Mouse (Mus musculus) heart, embryonic 12.5 days (tissue): Measurements from ENCODE around the gene Clnk. TPM values are rescaled to one million over a fixed set of nuclear protein-coding genes. Genes with fewer than 3 reads are reported as not detected.
A peak's percentile ranks its signal among the peaks of the same experiment; 100 is the strongest.

Source experiments
- ATAC-seq: fragments of 200-750 bp; cut with Nextera tagmentation; 2 replicates; pipeline ENCODE4 v1.8.0; 2017; ENCODE audit warnings: moderate TSS enrichment, moderate library complexity; ENCODE audit not compliant: insufficient number of reproducible peaks, low FRiP score
- H3K27ac ChIP-seq: fragments of 300-500 bp; sonication (generic); 2 replicates; pipeline ENCODE4 v1.5.1; 2016; ENCODE audit warnings: mild to moderate bottlenecking, moderate library complexity; ENCODE audit not compliant: poor library complexity, severe bottlenecking
- H3K27me3 ChIP-seq: fragments of 300-500 bp; sonication (generic); replicated peaks from 2 replicates; pipeline ENCODE4 v1.6.1; 2016; ENCODE audit warnings: mild to moderate bottlenecking, moderate library complexity
- H3K36me3 ChIP-seq: fragments of 300-500 bp; sonication (generic); 2 replicates; pipeline ENCODE4 v1.6.1; 2016; ENCODE audit warnings: mild to moderate bottlenecking, moderate library complexity
- H3K4me1 ChIP-seq: fragments of 300-500 bp; sonication (generic); replicated peaks from 2 replicates; pipeline ENCODE4 v1.6.1; 2016; ENCODE audit warnings: mild to moderate bottlenecking
- H3K4me2 ChIP-seq: fragments of 300-500 bp; sonication (generic); 2 replicates; pipeline ENCODE4 v1.6.1; 2016; ENCODE audit warnings: mild to moderate bottlenecking, moderate library complexity
- H3K4me3 ChIP-seq: fragments of 300-500 bp; sonication (generic); 2 replicates; pipeline ENCODE4 v1.5.1; 2016; ENCODE audit warnings: mild to moderate bottlenecking
- H3K9ac ChIP-seq: fragments of 300-500 bp; sonication (generic); 2 replicates; pipeline ENCODE4 v1.6.1; 2016; ENCODE audit warnings: mild to moderate bottlenecking, moderate library complexity
- H3K9me3 ChIP-seq: fragments of 300-500 bp; sonication (generic); replicated peaks from 2 replicates; pipeline ENCODE4 v1.6.1; 2016; ENCODE audit warnings: mild to moderate bottlenecking, moderate library complexity
- WGBS: fragments of 180-500 bp; shearing (Covaris S2); methylation state at CpG from one replicate; pipeline ENCODE4 v1.1.7; 2016; 5-methylcytosine and 5-hydroxymethylcytosine counted together
- polyA plus RNA-seq: library from polyadenylated mRNA; unstranded; fragments of >200 nt; fragmentation: Nextera tagmentation; extraction: Ambion mirVana; gene quantifications from 2 replicates; pipeline ENCODE4 v1.2.1, GENCODE M21; 2016

Gene Clnk
- polyA plus RNA-seq, 1 experiment from 2014 or later = not detected

- Histone ChIP-seq H3K4me1 (no peaks in the 10 kb centered on the region), H3K4me3 (no peak overlapping the region), H3K9me3 (no peaks in the 10 kb centered on the region), H3K4me2 (no peak overlapping the region), H3K27ac (no peak overlapping the region), H3K9ac (no peak overlapping the region), H3K27me3 (no peaks in the 10 kb centered on the region; the same call in 1 of the 2 replicates), H3K36me3 (no peaks in the 10 kb centered on the region)
- no peak for ATAC-seq
- 56% methylated on average over 11 of the region's 11 CpGs for WGBS
Observed at GRCm38 (mm10) chr5:38708940-38709581, 167.6 kb downstream of the Clnk start.

- H3K27me3 ChIP-seq = no peaks in the 10 kb centered on the region; the same call in 1 of the 2 replicates
- ATAC-seq = no peak
- H3K9me3 ChIP-seq = no peaks in the 10 kb centered on the region
- H3K4me3 ChIP-seq = no peak overlapping the region
- H3K4me2 ChIP-seq = no peak overlapping the region
- no peak overlapping the region for H3K9ac ChIP-seq
- H3K4me1 ChIP-seq = no peaks in the 10 kb centered on the region
- WGBS = 73% methylated on average over 7 of the region's 7 CpGs
- H3K27ac ChIP-seq = no peak overlapping the region
- H3K36me3 ChIP-seq = no peaks in the 10 kb centered on the region
Observed at GRCm38 (mm10) chr5:38707364-38708075, 169.1 kb downstream of the Clnk start.

- H3K27ac ChIP-seq = no peak overlapping the region
- no peak overlapping the region for H3K4me3 ChIP-seq
- no peak overlapping the region for H3K9ac ChIP-seq
- H3K4me2 ChIP-seq = no peak overlapping the region
- H3K36me3 ChIP-seq = no peaks in the 10 kb centered on the region
- no peaks in the 10 kb centered on the region for H3K27me3 ChIP-seq
- ATAC-seq = no peak
- WGBS = 84% methylated on average over 6 of the region's 6 CpGs
- H3K4me1 ChIP-seq = no peaks in the 10 kb centered on the region
- no peaks in the 10 kb centered on the region for H3K9me3 ChIP-seq
Observed at GRCm38 (mm10) chr5:38702941-38703340, 173.7 kb downstream of the Clnk start.

DNA sequence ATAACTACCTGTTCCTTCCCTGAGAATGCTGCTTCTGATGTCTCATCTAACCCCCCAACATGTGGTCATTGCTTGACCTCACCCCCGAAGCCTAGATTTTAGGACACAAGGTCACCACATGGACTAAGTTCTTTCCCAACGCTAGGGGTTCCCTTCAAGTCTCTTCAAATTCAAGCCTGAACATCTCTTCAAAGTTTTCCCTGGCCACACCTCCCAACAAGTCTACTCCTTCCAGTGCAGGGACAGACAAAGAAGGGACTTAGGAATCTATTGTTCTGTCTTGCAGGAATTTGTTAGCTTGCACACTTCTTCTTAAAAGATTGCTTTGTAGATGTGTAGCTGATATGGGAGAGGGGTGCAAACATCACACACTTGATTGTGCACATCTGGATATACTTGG, 174.5 kb downstream of the Clnk start:
- H3K4me3 ChIP-seq = no peak overlapping the region
- H3K4me1 ChIP-seq = no peaks in the 10 kb centered on the region
- H3K27me3 ChIP-seq = no peaks in the 10 kb centered on the region
- no peak overlapping the region for H3K27ac ChIP-seq
- ATAC-seq = no peak
- H3K36me3 ChIP-seq = no peaks in the 10 kb centered on the region
- H3K9ac ChIP-seq = no peak overlapping the region
- no peak overlapping the region for H3K4me2 ChIP-seq
- H3K9me3 ChIP-seq = no peaks in the 10 kb centered on the region
- WGBS = 75% methylated on average over 2 of the region's 2 CpGs

DNA sequence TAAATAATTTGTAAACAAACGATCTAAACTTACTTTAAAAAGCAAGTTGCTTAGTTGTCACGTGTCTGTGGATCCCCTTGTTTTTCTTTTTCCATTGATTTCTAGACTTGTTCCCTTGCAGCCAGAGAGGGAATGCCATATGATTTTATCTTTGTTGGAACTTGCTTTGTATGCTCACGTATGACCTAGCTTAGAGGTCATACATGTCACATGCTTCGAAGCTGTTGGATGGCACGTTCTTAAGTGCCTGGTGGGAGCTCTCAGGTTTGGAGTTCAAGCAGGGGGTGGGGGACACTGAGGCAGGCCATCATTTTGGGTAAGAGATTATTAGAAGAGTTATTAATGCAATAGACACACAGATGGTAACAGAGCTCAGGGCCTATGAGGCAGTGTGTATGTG, 178.1 kb downstream of the Clnk start:
- Histone ChIP-seq H3K4me3 (no peak overlapping the region), H3K36me3 (no peaks in the 10 kb centered on the region), H3K9ac (no peak overlapping the region), H3K27ac (no peak overlapping the region), H3K9me3 (no peaks in the 10 kb centered on the region), H3K4me2 (no peak overlapping the region), H3K27me3 (no peaks in the 10 kb centered on the region), H3K4me1 (no peaks in the 10 kb centered on the region)
- ATAC-seq = no peak
- WGBS = 68% methylated on average over 5 of the region's 5 CpGs

DNA sequence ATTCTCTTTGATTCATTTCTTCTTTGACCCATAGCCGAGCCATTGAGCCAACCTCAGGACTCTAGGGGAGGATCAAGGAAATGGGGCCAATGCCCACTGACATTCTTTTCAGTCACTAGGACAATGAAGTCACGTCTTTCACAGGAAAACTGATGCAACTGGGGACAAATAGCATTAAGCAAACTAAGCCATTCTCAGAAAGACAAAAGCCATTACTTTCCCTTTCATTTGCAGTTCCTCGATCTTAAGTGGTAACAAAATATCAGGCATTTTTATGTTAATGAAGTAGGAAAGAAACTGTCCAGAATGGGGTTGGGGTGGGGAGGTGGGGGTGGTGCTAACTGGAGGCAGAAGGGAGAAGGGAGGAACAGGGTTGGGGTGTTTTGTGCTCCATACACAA, 178.6 kb downstream of the Clnk start:
- Histone ChIP-seq H3K27ac (no peak overlapping the region), H3K4me2 (no peak overlapping the region), H3K4me3 (no peak overlapping the region), H3K9me3 (no peaks in the 10 kb centered on the region), H3K27me3 (no peaks in the 10 kb centered on the region), H3K4me1 (no peaks in the 10 kb centered on the region), H3K9ac (no peak overlapping the region), H3K36me3 (no peaks in the 10 kb centered on the region)
- ATAC-seq = no peak
- 60% methylated on average over 3 of the region's 3 CpGs for WGBS

GRCm38 (mm10) chr5:38696616-38697375, 179.8 kb downstream of the Clnk start:
- no peaks in the 10 kb centered on the region for H3K9me3 ChIP-seq
- no peaks in the 10 kb centered on the region for H3K4me1 ChIP-seq
- H3K9ac ChIP-seq = no peak overlapping the region
- no peak overlapping the region for H3K27ac ChIP-seq
- no peak for ATAC-seq
- no peak overlapping the region for H3K4me3 ChIP-seq
- no peaks in the 10 kb centered on the region for H3K27me3 ChIP-seq
- no peaks in the 10 kb centered on the region for H3K36me3 ChIP-seq
- no peak overlapping the region for H3K4me2 ChIP-seq
- WGBS = 70% methylated on average over 8 of the region's 8 CpGs

DNA sequence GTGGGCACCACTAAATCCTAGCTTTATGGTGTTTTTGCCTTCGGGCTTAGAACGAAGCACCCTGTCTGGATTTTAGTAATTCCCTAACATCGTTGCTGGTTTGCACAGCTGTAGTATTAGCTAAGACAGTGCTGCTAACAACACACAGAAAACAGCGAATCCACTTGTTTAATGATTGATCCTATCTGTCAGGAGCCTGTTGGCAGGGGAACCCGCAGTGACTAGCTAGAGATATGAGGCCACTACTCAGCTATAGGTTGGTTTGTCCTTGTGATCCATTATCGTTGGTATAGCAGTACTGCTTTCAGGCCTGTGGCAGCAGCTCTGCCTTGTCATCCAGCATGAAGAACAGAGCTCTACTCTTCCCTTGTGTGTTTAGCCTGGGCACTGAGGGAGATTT, 183.8 kb downstream of the Clnk start:
- no peaks in the 10 kb centered on the region for H3K36me3 ChIP-seq
- no peak overlapping the region for H3K9ac ChIP-seq
- H3K4me1 ChIP-seq = no peaks in the 10 kb centered on the region
- no peaks in the 10 kb centered on the region for H3K9me3 ChIP-seq
- ATAC-seq = no peak
- H3K27ac ChIP-seq = no peak overlapping the region
- H3K4me3 ChIP-seq = no peak overlapping the region
- no peak overlapping the region for H3K4me2 ChIP-seq
- WGBS = 78% methylated on average over 6 of the region's 6 CpGs
- no peaks in the 10 kb centered on the region for H3K27me3 ChIP-seq

- 59% methylated on average over 6 of the region's 6 CpGs for WGBS
- H3K9ac ChIP-seq = no peak overlapping the region
- no peaks in the 10 kb centered on the region for H3K4me1 ChIP-seq
- ATAC-seq = no peak
- no peaks in the 10 kb centered on the region for H3K36me3 ChIP-seq
- no peak overlapping the region for H3K4me2 ChIP-seq
- H3K27ac ChIP-seq = no peak overlapping the region
- H3K9me3 ChIP-seq = no peaks in the 10 kb centered on the region
- H3K27me3 ChIP-seq = no peaks in the 10 kb centered on the region
- H3K4me3 ChIP-seq = no peak overlapping the region
Observed at GRCm38 (mm10) chr5:38689186-38689585, 187.4 kb downstream of the Clnk start.

DNA sequence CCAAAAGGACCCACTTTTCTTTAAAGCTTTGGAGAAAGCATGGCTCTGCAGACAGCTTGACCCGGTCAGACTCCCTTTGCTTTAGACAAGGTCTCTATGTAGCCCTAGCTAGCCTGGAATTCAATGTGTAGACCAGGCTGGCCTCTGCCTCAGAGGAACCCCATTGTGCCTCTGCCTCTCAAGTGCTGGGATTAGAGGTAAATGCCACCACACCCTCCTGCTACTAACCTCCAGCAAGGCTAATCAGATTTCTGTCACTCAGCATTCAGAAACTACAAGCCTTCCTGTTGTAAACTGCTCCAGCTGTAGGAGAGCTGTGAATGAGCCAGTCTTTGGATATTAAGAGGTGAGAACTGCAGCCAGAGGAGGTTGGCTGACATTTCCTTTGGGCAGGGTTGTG, 188.9 kb downstream of the Clnk start:
- no peak overlapping the region for H3K9ac ChIP-seq
- no peak overlapping the region for H3K4me3 ChIP-seq
- 0 out of 2 replicates have a peak, but pooled peaks cover 3% of the 10 kb centered on the region for H3K36me3 ChIP-seq
- H3K9me3 ChIP-seq = no peaks in the 10 kb centered on the region
- H3K27ac ChIP-seq = no peak overlapping the region
- no peak overlapping the region for H3K4me2 ChIP-seq
- ATAC-seq = no peak
- peaks cover 9% of the 10 kb centered on the region for H3K4me1 ChIP-seq
- WGBS = 57% methylated on average over 1 of the region's 1 CpGs
- no peaks in the 10 kb centered on the region for H3K27me3 ChIP-seq

GRCm38 (mm10) chr5:38684164-38684911, 192.3 kb downstream of the Clnk start, which contains the start of gene Zfp518b:
Gene Zfp518b, minus strand, starts transcription at chr5:38684826.
- Histone ChIP-seq H3K9me3 (no peaks in the 10 kb centered on the region), H3K4me1 (peaks cover 15% of the 10 kb centered on the region), H3K36me3 (peaks cover 36% of the 10 kb centered on the region), H3K4me3 (peak within 1 kb of the TSS; percentile 70), H3K9ac (peak within 1 kb of the TSS; percentile 81), H3K27ac (peak within 1 kb of the TSS; percentile 68; the same call in 1 of the 2 replicates), H3K27me3 (no peaks in the 10 kb centered on the region), H3K4me2 (peak within 1 kb of the TSS; percentile 88)
- peak; percentile 93 for ATAC-seq
- WGBS = under 1% methylated on average over 87 of the region's 89 CpGs
